Mouse (Mus musculus): ENCODE data around the gene Gm49450. TPM values are rescaled to one million over a fixed set of nuclear protein-coding genes. Genes with fewer than 3 reads are reported as not detected.

The Gm49450 gene
- polyA plus RNA-seq, 1 experiment from 2014 or later, result not detected

DNA sequence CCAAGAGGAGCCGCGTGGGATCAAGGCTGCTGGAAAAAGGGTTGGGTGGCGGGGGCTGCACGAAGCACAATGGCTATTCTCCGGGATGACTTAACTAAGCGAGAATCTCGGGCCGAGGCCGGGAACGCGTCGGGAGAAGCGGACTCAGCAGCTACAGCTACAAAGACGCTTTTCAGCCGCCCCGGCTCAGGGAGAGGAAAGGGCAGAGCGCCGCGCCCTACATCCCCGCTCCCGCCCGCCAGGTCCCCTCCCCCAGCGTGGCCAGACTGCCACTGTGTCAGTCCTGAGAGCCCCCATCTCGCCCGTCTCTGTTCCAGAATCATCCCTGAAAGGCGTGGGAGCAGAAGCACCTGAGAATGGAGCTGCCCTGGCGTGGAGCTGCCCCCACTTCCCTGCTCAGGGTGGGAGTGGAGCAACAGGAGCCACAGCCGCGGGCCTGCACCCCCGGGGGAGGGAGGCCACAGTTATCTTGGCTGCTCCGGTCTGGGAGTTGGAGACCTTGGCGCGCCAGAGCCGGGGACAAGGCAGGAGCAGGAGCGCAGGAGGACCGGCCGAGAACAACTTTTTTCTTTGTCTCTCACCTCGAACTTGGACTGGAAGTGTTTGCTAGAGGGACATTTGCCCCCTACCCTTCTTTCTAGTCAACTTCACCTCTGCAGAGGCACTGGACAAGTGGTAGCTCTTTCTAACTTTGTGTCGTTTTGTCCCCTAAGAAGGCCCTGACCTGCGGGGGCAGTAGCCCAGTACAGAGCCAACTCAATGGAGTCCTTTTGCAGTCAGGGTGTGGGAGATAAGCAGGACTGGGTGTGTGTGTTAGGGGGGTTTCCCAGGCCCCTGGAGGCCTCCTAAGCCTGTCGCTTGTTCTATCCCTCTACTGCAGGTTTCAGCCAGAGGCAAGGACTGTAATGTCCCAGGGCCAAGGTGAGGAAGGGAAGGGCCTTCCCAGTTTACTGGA is 57.4 kb downstream of the Gm49450 start:
- Histone ChIP-seq H3K4me1 (ENCODE audit: control insufficient read depth, insufficient read depth, low read length) (peaks cover 27% of the 10 kb centered on the region), H3K9me3 (ENCODE audit: control insufficient read depth, low read depth, low read length) (no peaks in the 10 kb centered on the region), H3K4me2 (replicated peaks; ENCODE audit: low read depth, low read length) (peak overlapping the region; percentile 43), H3K4me3 (ENCODE audit: low read depth, low read length) (peak overlapping the region; percentile 15; the same call in 1 of the 2 replicates), H3K36me3 (ENCODE audit: control insufficient read depth, insufficient read depth, low read length) (no peaks in the 10 kb centered on the region), H3K27me3 (ENCODE audit: control insufficient read depth, insufficient read depth, low read length) (peaks cover 45% of the 10 kb centered on the region), H3K27ac (ENCODE audit: low read length) (0 out of 2 replicates have a peak overlapping the region, but pooled peaks have one; percentile 6), H3K9ac (replicated peaks; ENCODE audit: low read depth, low read length) (no peak overlapping the region; the same call in 1 of the 2 replicates)
- 0 out of 2 replicates have a peak, but pooled peaks have one; percentile 20 for ATAC-seq (ENCODE audit: insufficient number of reproducible peaks, insufficient read depth, low FRiP score, low read depth)
- 2% methylated on average over 41 of the region's 41 CpGs for WGBS

DNA sequence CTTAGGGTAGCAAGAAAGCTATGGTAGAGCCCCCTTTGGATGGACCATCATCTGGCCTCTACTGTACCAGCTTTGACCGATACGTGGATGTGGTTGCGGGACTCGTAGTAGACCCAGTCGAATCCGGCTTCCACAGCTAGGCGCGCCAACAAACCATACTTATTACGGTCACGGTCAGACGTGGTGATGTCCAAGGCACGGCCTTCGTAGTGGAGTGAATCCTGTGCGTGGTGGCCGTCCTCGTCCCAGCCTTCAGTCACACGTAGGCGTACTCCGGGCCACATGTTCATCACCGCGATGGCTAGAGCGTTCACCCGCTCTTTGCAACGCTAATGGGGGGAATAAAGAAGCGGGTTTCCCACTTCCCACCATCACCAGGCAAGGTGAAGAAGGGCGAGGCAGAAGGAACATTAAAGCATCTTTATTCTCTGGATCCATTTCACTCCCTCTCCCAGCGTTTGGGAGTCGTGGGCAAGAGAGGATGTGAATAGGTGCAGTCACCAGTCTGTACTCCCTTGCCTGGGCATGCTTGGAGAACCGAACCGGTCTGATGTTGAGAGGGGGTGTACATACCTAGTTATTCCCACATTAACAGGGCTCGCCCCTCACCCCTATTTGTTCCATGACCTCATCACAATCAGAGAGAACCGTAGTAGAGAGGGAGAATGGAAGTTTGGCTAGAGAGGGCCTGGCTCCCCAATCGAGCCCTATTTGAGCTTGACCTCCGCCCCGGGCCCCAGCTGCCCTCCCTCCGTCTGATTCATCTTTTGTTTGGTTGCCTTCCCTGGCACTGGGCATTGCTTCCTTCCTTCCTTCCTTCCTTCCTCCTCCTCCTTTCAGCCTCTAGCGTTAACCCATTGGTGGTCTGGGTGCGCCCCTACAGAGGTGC is 58.4 kb downstream of the Gm49450 start:
- no peak overlapping the region; the same call in 1 of the 2 replicates for H3K9ac ChIP-seq (replicated peaks; ENCODE audit: low read depth, low read length)
- H3K4me1 ChIP-seq (ENCODE audit: control insufficient read depth, insufficient read depth, low read length), result peaks cover 27% of the 10 kb centered on the region

DNA sequence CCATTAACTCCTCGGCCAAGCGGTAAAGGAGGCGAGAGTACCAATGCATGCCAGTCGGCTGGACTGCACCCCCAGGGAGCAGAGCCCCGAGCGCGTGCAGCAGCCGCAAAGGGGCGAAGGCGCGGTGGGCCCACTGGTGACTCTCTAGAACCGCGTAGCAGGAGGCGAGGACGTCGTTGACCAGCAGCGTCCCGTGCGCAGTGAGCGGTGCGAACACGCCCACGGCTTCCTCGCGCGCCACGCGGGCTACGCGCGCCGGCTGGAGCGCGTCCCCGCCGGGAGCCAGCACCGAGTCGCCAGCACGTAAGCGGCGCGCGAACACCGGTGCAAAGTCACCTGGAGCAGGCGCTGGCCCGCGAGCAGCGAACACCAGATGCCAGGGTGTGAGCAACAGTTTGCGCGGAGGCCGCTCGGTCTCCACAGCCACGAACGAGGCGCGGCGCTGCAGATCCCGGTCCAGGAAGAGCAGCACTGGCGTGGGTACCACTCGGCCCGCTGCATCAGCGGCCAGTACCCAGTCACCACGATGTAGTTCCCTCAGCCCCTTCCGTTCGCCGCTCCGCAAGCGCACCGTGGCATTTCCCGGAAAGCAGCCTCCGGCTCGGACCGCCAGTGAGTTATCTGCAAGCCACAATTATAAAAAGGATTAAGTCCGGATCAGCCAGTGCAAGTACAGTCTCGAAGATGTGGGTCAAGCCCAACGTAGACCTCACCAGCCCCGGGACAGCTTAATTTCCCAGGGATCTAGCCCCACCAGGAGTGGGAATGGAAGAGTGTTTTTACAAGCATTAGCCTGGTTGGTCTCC is 59.2 kb downstream of the Gm49450 start, which contains the start of gene Rhebl1:
Gene Rhebl1, minus strand, starts transcription at position 601 of the 806 bp plus-strand sequence.
- H3K27ac ChIP-seq (ENCODE audit: low read length), result no peak within 1 kb of the TSS
- H3K9ac ChIP-seq (replicated peaks; ENCODE audit: low read depth, low read length), result peak within 1 kb of the TSS; percentile 45; the same call in 1 of the 2 replicates
- H3K4me1 ChIP-seq (ENCODE audit: control insufficient read depth, insufficient read depth, low read length), result peaks cover 27% of the 10 kb centered on the region
- H3K27me3 ChIP-seq (ENCODE audit: control insufficient read depth, insufficient read depth, low read length), result peaks cover 45% of the 10 kb centered on the region
- no peaks in the 10 kb centered on the region for H3K9me3 ChIP-seq (ENCODE audit: control insufficient read depth, low read depth, low read length)
- no peaks in the 10 kb centered on the region for H3K36me3 ChIP-seq (ENCODE audit: control insufficient read depth, insufficient read depth, low read length)
- WGBS, result 1% methylated on average over 77 of the region's 77 CpGs
- 0 out of 2 replicates have a peak, but pooled peaks have one; percentile 30 for ATAC-seq (ENCODE audit: insufficient number of reproducible peaks, insufficient read depth, low FRiP score, low read depth)
- peak within 1 kb of the TSS; percentile 98 for H3K4me2 ChIP-seq (replicated peaks; ENCODE audit: low read depth, low read length)
- peak within 1 kb of the TSS; percentile 54 for H3K4me3 ChIP-seq (ENCODE audit: low read depth, low read length)

More for the DNA sequence above, 58.4 kb downstream of the Gm49450 start:
- no peaks in the 10 kb centered on the region for H3K9me3 ChIP-seq (ENCODE audit: control insufficient read depth, low read depth, low read length)
- no peak overlapping the region for H3K27ac ChIP-seq (ENCODE audit: low read length)
- peak overlapping the region; percentile 98 for H3K4me2 ChIP-seq (replicated peaks; ENCODE audit: low read depth, low read length)
- peak overlapping the region; percentile 54 for H3K4me3 ChIP-seq (ENCODE audit: low read depth, low read length)
- H3K27me3 ChIP-seq (ENCODE audit: control insufficient read depth, insufficient read depth, low read length), result peaks cover 45% of the 10 kb centered on the region
- 6% methylated on average over 38 of the region's 38 CpGs for WGBS
- ATAC-seq (ENCODE audit: insufficient number of reproducible peaks, insufficient read depth, low FRiP score, low read depth), result no peak
- H3K36me3 ChIP-seq (ENCODE audit: control insufficient read depth, insufficient read depth, low read length), result no peaks in the 10 kb centered on the region

DNA sequence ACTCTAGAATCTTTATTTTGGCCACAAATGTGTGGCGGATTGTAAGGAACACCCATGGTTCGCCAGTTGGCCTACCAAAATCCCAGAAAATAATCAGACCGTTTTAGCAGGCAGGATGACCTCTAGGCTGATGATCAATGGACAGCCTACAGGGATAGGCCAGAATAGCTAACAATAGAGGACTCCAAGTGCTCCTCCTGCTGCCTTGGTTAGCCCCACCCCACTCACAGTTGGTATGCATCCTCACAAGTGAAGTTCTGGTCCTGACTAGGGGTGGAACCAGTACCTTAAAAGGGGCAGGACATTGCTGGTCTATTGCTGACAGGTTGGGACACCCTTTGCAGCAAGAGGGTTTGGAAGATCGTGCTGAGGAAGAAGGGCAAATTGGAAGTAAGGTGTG is 60.3 kb downstream of the Gm49450 start:
- WGBS, result 64% methylated on average over 4 of the region's 4 CpGs
- Histone ChIP-seq H3K4me2 (replicated peaks; ENCODE audit: low read depth, low read length) (no peak overlapping the region), H3K27ac (ENCODE audit: low read length) (no peak overlapping the region), H3K36me3 (ENCODE audit: control insufficient read depth, insufficient read depth, low read length) (no peaks in the 10 kb centered on the region), H3K9me3 (ENCODE audit: control insufficient read depth, low read depth, low read length) (no peaks in the 10 kb centered on the region), H3K9ac (replicated peaks; ENCODE audit: low read depth, low read length) (no peak overlapping the region), H3K4me3 (ENCODE audit: low read depth, low read length) (no peak overlapping the region), H3K27me3 (ENCODE audit: control insufficient read depth, insufficient read depth, low read length) (peaks cover 40% of the 10 kb centered on the region), H3K4me1 (ENCODE audit: control insufficient read depth, insufficient read depth, low read length) (peaks cover 26% of the 10 kb centered on the region)
- no peak for ATAC-seq (ENCODE audit: insufficient number of reproducible peaks, insufficient read depth, low FRiP score, low read depth)

DNA sequence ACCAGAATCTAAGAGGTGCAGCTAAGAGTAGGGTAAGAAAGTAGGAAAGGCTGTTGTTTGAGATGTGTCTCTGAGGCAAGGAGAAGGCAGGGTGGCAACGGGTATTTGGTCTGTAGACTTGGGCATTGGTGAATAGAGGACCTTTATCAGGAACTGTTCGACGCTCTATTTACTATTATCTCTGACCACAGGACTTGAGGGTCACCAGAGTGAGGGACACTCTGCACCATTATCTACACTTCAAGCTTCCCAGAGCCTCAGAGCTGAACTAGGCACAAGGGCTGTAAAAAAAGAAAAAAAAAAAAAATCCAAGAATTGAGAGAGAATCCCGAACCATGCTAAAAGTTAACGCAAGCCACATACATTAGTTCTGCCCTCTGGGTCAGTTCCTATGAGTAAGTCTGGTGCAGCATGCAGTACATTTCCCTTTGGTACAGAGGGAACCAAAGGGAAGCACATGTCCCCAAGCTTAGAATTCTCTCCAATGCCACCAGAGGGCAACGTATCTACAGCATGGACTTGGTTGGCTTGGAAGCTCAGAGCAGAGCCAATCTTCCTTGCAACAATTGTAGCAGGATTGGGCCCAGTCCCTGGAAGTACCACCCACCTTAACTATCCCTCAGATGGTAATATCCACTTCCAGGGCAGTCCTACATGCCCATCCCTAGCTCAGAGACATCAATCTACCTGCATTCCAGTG is 61.3 kb downstream of the Gm49450 start:
- no peaks in the 10 kb centered on the region for H3K36me3 ChIP-seq (ENCODE audit: control insufficient read depth, insufficient read depth, low read length)
- no peak overlapping the region for H3K4me2 ChIP-seq (replicated peaks; ENCODE audit: low read depth, low read length)
- H3K9ac ChIP-seq (replicated peaks; ENCODE audit: low read depth, low read length), result no peak overlapping the region
- H3K4me3 ChIP-seq (ENCODE audit: low read depth, low read length), result no peak overlapping the region
- WGBS, result 37% methylated on average over 6 of the region's 6 CpGs
- H3K27ac ChIP-seq (ENCODE audit: low read length), result no peak overlapping the region
- no peaks in the 10 kb centered on the region for H3K9me3 ChIP-seq (ENCODE audit: control insufficient read depth, low read depth, low read length)
- peaks cover 19% of the 10 kb centered on the region for H3K4me1 ChIP-seq (ENCODE audit: control insufficient read depth, insufficient read depth, low read length)
- peak; percentile 53; the same call in 1 of the 2 replicates for ATAC-seq (ENCODE audit: insufficient number of reproducible peaks, insufficient read depth, low FRiP score, low read depth)
- peaks cover 31% of the 10 kb centered on the region for H3K27me3 ChIP-seq (ENCODE audit: control insufficient read depth, insufficient read depth, low read length)

DNA sequence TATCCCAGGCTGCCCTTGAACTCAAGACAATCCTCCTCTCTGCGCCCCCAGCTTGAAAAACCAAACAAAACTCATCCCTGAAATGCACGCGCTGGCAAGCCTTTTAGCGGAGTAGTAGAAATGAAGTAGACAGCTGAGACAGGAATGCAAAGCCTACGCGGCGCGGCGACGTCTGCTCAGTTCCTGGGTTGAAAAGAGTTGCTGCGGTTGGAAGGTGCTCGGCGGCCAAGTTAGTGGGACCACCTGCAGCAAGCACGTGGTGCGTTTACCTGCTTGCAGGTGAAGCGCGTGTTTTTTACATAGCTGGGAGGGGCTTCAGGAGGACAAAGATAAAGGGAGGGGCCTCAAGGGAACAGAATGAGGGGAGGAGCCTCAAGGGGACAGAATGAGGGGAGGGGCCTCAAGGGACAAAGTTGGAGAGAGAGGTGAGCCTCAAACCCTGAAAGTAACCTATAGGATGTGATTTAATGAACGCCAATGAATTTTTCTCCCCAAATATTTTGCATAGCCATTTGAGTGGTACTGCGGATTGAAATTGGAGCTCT is 62.1 kb downstream of the Gm49450 start:
- Histone ChIP-seq H3K27me3 (ENCODE audit: control insufficient read depth, insufficient read depth, low read length) (peaks cover 24% of the 10 kb centered on the region), H3K4me2 (replicated peaks; ENCODE audit: low read depth, low read length) (peak overlapping the region; percentile 23), H3K4me3 (ENCODE audit: low read depth, low read length) (peak overlapping the region; percentile 3; the same call in 1 of the 2 replicates), H3K9me3 (ENCODE audit: control insufficient read depth, low read depth, low read length) (no peaks in the 10 kb centered on the region), H3K27ac (ENCODE audit: low read length) (no peak overlapping the region), H3K36me3 (ENCODE audit: control insufficient read depth, insufficient read depth, low read length) (no peaks in the 10 kb centered on the region), H3K9ac (replicated peaks; ENCODE audit: low read depth, low read length) (no peak overlapping the region), H3K4me1 (ENCODE audit: control insufficient read depth, insufficient read depth, low read length) (peaks cover 19% of the 10 kb centered on the region)
- no peak for ATAC-seq (ENCODE audit: insufficient number of reproducible peaks, insufficient read depth, low FRiP score, low read depth)
- 11% methylated on average over 19 of the region's 19 CpGs for WGBS

DNA sequence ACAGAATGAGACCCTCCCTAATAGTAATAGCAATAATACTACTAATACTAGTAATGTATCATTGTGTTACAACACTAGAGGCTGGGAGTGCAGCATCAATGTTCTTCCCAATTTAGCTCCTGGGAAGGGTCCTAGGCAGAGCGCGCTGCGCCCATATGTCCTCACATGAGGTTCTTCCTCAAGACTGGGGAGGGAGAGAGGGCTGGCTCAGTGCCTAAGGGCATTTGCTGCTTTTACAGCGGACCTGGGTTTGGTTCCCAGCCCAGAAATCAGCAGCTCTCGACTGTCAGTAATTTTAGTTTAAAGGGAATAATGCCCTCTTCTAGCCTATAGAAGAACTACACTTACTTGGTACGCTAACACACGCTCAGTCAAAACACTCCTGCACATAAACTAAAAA is 65.8 kb downstream of the Gm49450 start:
- Histone ChIP-seq H3K9ac (replicated peaks; ENCODE audit: low read depth, low read length) (no peak overlapping the region), H3K4me3 (ENCODE audit: low read depth, low read length) (no peak overlapping the region), H3K27ac (ENCODE audit: low read length) (no peak overlapping the region), H3K27me3 (ENCODE audit: control insufficient read depth, insufficient read depth, low read length) (no peaks in the 10 kb centered on the region), H3K4me2 (replicated peaks; ENCODE audit: low read depth, low read length) (no peak overlapping the region), H3K36me3 (ENCODE audit: control insufficient read depth, insufficient read depth, low read length) (no peaks in the 10 kb centered on the region), H3K4me1 (ENCODE audit: control insufficient read depth, insufficient read depth, low read length) (no peaks in the 10 kb centered on the region), H3K9me3 (ENCODE audit: control insufficient read depth, low read depth, low read length) (no peaks in the 10 kb centered on the region)
- no peak for ATAC-seq (ENCODE audit: insufficient number of reproducible peaks, insufficient read depth, low FRiP score, low read depth)
- 79% methylated on average over 7 of the region's 7 CpGs for WGBS
